Mouse (Mus musculus) liver, embryonic 14.5 days (tissue): ENCODE measurements around the gene Pde11a.

Experiments used
- CTCF ChIP-seq: IDR thresholded peaks from 2 replicates; pipeline ENCODE4 v1.5.1; 2016; ENCODE audit warnings: antibody characterized with exemption, low read depth, control low read depth
- EP300 ChIP-seq: IDR thresholded peaks from 2 replicates; pipeline ENCODE4 v1.6.1; 2016; ENCODE audit warnings: antibody characterized with exemption, low read depth

DNA sequence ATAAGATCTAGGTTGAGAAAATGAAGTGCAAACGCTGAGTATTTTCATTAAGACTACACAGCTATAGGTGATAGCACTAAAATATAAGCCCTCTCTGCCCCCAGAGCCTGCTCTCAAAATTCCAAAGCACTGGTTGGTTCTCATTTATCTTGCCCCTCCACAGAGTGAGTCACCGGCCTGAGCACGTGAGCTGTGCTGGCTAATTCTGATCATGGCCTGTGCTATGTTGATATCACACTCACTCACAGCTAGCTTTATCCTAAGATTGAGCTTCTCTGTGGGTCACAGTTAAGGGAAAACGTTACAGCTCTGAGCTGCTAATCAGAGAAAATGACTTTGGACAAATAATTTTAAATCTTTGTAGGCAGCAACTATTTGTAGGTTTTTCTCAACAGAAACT is 33.7 kb upstream of the Pde11a start:
- no peak for TF ChIP-seq CTCF
- TF ChIP-seq EP300, result peak; percentile 74
